Mouse (Mus musculus) left cerebral cortex, adult 8-10 months (tissue): ENCODE data around the gene Iffo2. TPM values are rescaled to one million over a fixed set of nuclear protein-coding genes. Genes with fewer than 3 reads are reported as not detected.
A peak's percentile ranks its signal among the peaks of the same experiment; 100 is the strongest.

Source experiments
- DNase-seq, 2 experiments: peaks; one replicate each; pipeline ENCODE4 v3.0.0; 2022; ENCODE audit warnings: low spot score in 2 of 2
- total RNA-seq, 4 experiments: library from RNA; stranded (reverse); gene quantifications; 2 replicates each; pipeline ENCODE4 v1.2.4; 2022

Iffo2 gene
- total RNA-seq, 4 experiments from 2014 or later = 18.1 to 19.8 (median 18.5) TPM

- DNase-seq = peak in 1 of 2 experiments; percentile 59
Observed at GRCm38 (mm10) chr4:139602357-139603244, 72.3 kb downstream of the Iffo2 start, which contains the start of gene Gm21969. Gene Gm21969 (plus strand): TSS chr4:139603186.

DNA sequence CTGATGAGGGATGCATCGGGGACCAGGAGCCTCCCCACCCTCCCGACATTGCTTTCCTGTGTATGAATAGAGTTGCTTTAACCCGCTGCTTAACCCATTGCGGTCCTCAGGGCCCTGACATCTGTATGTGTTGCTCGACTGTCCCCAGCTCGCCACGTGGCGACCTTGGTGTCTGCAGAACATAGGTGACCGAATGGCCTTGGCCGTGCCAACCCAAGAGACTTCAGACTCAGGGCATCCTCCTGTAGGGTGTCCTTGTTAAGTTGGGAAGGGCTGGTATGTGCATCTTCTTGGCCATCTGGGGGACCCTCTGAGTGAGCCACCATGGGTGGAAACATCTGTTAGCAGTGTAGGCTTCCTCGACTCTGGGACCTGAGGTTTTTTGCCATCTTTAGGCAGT is 74.9 kb downstream of the Iffo2 start:
- DNase-seq = no peak

DNA sequence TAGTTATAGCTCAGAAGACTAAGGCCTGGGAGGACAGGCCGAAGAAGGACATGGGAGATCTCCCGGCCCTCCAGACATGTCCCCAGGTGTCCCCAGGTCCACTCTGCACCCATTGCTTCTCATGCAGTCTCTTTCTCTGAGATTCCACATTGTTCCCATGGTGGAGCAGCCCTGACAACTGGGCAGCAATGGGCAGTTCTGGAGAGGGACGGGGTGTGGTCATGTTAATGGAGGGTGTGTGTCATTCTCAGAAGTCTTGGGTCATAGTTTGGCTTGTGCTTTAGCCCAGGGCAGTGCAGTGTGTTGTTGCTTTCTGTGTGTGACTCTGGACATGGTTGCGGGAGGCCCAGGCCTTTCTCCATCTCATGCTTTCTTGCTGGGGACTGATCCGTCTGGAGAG is 76.4 kb downstream of the Iffo2 start:
- no peak for DNase-seq

GRCm38 (mm10) chr4:139608975-139609374 is 78.6 kb downstream of the Iffo2 start:
- DNase-seq = no peak

DNA sequence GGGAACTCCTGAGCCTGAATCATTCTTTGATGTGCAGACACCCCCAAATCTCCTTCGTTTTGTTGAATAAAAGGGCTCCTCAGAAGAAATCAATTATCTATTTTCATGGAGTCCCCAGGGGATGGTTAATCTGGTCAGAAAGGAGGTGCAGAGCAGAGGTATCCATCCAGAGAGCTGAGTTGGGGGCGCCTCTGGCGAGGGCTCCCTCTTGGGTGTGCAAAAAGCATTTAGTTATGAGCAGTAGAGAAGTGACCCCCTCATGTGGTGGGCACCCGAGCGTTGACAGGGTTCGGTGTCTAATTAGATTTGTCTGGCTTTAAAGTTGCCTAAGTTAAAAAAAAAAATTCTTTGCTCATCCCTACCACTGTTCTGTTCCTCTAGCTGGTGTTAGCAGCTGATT is 80.6 kb downstream of the Iffo2 start:
- no peak for DNase-seq

- peak in 1 of 2 experiments; percentile 65 for DNase-seq
Observed at GRCm38 (mm10) chr4:139611542-139611953, 81.2 kb downstream of the Iffo2 start.

DNA sequence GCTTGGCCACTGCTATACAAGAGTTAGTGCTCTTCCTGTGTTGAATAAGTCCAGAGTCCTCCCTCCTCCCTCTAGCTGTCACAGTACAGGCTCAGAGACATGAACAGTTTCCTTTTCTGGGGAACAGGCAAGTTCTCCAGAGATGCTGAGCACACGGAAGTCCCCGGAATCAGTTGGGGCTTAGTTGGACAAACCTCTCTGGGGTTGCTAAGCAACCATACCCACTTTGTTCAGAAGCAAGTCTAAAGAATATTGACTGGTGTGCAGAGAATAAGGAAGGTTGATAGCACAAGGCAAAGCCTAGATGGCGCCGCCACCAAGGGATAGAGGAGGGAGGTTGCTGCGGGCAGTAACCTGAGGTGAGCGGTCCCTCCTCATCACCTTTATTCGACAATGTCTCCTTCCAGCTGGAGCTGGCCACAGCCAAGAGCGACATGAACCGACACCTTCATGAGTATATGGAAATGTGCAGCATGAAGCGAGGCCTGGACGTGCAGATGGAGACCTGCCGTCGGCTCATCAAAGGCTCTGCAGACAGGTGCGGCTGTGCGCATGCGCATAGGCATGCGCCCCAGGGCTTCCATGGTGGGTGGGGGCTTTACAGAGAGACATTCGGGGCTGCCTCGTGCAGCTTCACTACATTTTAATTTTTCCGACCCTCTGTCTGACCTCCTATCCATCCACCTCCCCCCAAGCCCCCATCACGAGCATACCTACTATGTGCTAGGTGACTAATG is 84.3 kb downstream of the Iffo2 start:
- DNase-seq = no peak

GRCm38 (mm10) chr4:139616276-139617000 is 86.1 kb downstream of the Iffo2 start:
- DNase-seq = no peak

- no peak for DNase-seq
Observed at GRCm38 (mm10) chr4:139617001-139617364, 86.6 kb downstream of the Iffo2 start.

DNA sequence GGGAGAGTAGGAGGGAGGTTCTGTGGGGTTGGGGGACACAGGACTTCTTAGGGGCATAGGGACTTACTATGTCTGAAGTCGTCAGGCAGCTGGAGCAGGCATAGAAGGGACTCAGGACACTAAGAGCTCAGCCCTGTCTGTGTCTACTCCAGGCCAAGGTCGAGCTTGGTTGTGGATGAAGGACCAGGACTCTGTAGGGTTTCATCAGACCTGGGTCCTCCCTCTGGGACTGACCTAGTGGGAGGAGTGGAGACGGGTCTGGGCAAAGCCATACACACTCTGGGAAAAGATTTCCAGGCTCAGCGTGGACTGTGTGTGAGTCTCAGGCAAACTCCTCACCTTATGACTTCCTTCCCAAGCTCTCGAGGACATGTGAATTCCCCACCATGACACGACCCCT is 89.4 kb downstream of the Iffo2 start:
- DNase-seq = no peak

GRCm38 (mm10) chr4:139622373-139623282 is 92.3 kb downstream of the Iffo2 start, which contains the start of gene Aldh4a1:
Gene Aldh4a1 (plus strand): TSS chr4:139622866.
- peak; percentile 76 to 96 for DNase-seq

DNA sequence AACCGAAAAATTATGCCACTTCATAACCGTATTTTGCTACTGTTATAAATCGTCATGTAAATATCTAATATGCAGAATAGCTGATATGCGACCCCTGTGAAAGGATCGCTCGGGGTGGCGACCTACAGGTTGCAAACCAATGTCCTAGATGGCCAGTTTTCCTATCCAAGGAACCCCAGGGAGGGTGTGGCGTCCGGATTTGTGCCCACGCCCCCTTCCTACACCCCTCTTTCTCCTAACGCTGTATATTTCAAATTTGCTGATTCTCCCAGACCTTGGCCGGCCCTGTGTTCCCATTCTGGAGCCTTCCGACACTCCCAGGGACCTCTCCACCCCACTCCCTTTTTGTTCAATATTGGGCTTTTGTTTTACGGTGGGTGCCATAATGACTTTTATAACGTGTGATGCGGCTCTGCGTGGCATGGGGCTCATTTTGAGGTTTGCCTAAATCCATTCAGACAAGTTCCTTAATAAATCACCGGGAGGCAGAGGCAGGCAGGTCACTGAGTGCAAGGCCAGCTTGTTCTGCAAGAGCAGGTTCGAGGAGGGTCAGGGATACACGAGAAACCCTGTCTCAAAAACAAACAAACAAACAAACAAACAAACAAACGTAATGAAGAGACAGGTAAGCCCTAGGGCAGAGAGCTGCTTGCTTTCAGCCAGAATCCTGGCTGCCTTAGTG is 93.2 kb downstream of the Iffo2 start:
- DNase-seq = no peak

GRCm38 (mm10) chr4:139624116-139624489 is 93.8 kb downstream of the Iffo2 start:
- DNase-seq = no peak

GRCm38 (mm10) chr4:139624706-139625105 is 94.4 kb downstream of the Iffo2 start:
- DNase-seq = no peak

DNA sequence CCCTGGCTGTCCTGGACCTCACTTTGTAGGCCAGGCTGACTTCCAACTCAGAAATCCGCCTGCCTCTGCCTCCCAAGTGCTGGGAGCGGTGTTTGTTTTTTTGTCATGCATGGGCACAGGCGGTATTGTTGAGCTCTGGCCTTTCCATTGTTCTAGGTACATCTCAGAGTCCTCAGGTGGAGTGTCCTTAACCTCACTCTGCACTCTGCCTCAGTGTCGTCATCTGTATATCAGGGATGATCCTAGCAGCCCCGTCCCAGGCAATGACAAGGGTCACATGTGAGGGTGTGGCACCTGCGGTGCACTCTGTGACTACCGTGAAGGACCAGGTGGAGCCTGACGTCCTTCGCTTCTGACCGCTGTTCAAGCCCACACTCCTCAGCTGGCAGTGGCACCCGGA is 97.0 kb downstream of the Iffo2 start:
- no peak for DNase-seq

DNA sequence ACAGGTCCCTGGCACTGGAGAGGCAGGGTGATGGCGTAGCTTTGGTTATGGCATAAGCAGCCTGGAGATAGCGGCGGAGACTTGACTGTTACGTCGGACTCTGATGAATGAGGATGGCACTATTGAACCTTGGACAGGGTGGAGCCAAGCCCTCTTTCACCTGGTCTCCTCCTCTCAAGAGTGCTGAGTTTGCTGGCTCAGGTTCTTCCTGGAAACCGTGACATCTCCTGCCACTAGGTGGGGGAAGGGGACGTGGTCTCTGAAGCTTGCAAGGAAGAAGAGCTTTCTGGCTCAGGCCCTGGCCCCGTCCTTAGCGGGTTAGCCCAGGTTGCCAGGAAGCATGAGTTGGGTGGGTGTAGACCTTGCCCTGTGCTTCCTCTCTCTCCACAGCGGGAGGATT is 99.8 kb downstream of the Iffo2 start:
- no peak for DNase-seq

DNA sequence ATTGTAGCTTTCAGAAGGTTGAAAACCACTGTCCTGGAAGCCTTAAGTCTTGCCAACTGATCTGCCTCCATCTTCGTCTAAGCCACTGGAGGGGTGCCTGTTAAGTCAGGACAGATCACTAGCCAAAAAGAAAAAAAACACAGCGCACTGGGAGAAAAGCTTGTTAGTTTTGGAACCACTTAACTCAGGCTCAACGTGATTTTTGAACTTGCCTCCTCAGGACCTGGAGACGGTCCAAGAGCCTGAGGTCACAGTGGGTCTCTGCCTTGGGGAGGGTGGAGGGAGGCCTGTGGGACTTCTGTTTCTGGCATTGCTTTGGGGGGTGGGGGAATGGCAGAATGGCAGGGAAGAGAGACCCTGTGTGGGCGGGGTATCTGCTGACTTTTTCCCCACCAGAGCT is 100.8 kb downstream of the Iffo2 start:
- DNase-seq = no peak

DNA sequence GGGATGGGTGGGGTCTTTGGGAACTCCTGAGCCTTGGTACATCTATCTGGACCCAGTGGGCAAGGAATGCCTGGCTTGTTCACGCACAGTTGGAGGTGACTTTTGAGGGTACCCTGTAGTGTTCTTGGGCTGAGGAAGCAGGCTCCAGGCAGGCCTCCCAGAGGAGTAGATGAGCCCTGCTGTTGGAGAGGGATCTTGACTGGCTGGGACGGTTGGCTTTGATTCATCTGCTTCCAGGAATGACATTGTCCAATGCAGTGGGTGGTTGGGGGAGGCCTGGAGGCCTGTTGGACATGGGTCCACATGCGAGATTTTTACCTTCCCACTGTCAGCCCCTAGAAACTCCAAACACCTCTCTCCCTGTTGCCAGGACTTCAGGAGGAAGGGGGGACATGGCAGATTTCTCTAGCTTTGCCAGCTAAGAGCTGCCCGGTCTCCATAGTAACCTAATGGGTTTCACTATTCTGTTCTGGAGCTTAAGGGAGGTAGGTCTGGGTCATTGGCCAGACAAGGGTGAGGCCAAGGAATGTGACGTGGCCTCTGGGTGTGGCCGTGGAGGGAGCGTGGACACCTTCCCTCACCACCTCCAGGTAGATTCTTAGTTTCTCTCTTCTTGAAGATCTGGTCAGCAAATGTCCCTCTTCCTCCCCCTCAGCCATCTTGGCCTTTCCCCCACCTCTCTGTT is 101.4 kb downstream of the Iffo2 start:
- DNase-seq = no peak

DNA sequence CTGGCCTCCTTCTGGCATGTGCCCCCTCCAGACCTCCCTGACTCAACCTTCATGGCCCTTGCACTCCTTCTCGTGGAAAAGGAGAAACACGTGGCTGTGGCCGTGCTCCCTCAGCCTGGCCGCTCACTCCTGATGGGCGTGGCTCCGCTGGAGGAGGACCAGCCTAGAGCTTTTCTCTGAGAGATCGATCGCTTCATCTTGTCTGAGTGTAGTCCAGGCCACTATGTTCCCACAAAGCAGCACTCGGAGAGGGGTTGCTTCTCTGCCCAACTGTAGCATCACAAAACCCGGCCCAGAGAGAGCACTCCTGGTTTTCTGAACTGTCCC is 101.9 kb downstream of the Iffo2 start:
- DNase-seq = no peak

DNA sequence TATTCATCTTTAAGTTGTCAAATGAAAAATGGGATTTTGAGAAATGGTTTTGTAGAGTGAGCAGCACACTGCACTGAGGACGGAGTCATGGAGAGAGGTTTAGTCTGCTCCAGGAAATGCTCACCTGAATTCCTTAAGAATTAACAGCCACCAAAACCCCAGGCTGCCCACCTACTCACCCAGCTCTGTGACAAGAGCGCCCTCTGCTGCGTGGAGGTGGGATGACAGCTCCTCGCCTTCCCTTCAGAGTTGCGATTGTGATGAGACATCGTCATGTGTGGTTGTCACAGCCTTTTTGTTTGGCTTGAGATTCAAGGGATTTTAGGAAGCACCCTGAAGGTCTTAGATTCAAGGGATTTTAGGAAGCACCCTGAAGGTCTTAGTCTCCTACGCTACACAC is 106.0 kb downstream of the Iffo2 start:
- peak in 1 of 2 experiments; percentile 79 for DNase-seq
